Mouse (Mus musculus) brain, embryonic 14.5 days (tissue): Measurements from ENCODE around the gene Med25. TPM values are rescaled to one million over a fixed set of nuclear protein-coding genes. Genes with fewer than 3 reads are reported as not detected.

Source experiments
- DNase-seq: peaks from one replicate; pipeline ENCODE4 v3.0.0-alpha.2; 2011; ENCODE audit warnings: low read depth
- CTCF ChIP-seq: fragments of 200-500 bp; IDR thresholded peaks from 2 replicates; pipeline ENCODE4 v1.5.1; 2012; ENCODE audit warnings: inconsistent platforms, mild to moderate bottlenecking, moderate library complexity, borderline replicate concordance; ENCODE audit not compliant: insufficient read depth, insufficient read length; ENCODE audit errors: extremely low read depth
- POLR2A ChIP-seq: fragments of 200-500 bp; IDR thresholded peaks from 2 replicates; pipeline ENCODE4 v1.6.1; 2012; ENCODE audit warnings: mild to moderate bottlenecking, inconsistent platforms, borderline replicate concordance; ENCODE audit not compliant: poor library complexity, insufficient read depth, insufficient read length, severe bottlenecking; ENCODE audit errors: extremely low read depth
- polyA plus RNA-seq: library from polyadenylated mRNA; depleted of rRNA; stranded (reverse); fragments of >200 nt; gene quantifications from 2 replicates; pipeline ENCODE4 v1.2.3, GENCODE M21; 2012

The Med25 gene
- polyA plus RNA-seq, 1 experiment, result 205 TPM

DNA sequence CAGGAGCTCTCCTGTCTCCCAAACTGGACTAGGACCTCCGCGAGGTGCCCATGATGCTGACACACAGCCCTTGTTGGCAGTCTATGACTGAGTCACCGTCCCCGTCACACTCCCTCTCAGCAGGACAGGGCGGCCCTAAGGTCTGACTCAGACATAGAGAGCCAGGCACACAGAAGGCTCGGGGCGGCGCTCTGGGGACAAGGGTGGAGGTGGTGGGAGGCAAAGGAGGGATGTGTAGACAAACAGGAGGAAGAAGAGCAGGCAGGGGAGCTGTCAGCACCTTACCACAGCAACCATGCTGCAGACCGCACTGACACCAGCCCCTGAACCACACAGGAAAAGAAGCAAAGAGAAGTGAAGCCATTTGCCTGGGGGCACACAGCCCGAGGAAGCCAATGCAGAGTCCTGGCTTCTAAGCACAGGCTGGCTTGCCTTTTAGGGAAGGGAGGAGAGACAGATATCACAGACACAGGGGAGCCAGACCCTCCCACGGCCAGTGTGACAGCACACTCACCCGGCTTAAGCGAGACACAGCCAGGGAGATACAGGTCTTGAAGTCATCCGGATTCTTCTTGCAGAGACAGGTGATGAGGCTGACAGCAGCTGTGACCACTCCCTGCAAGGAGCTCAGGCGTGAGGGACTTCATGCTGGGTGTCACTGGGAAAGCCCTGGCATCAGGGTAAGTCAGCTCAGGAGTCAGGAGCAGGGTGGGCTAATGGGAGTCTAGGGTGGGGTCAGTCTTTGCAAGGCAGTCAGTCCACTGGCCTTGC, 16.4 kb upstream of the Med25 start:
- no peak for DNase-seq
- TF ChIP-seq CTCF (no peak), POLR2A (no peak)

GRCm38 (mm10) chr7:44905430-44905829, 12.9 kb upstream of the Med25 start:
- TF ChIP-seq POLR2A, result no peak
- TF ChIP-seq CTCF, result no peak
- DNase-seq, result no peak

DNA sequence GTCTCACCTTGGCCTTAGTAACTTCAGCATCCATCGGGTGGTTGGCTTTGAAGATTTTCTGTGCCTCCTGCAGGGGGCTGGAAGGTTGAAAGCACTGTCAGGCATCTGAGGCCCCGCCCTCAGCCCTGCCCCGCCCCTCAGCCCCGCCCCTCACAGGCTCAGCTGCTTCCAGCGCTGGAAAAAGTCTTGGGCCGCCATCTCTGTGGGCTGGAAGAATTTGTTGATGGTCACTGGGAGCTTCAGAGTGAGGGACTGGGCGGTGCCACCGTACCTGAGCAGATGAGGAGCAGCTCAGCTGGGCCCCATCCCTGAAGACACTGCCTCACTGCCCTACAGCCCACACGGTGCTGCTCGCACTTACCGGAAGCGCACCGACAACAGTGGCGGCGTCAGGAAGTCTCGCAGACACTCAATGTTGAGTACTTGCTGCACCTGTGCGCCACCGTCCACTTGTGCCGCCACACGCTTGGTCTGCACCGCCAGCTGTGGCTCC, 8.8 kb upstream of the Med25 start:
- TF ChIP-seq POLR2A (no peak), CTCF (peak; percentile 38; the same call in 1 of the 2 replicates)
- peak; percentile 76 for DNase-seq

DNA sequence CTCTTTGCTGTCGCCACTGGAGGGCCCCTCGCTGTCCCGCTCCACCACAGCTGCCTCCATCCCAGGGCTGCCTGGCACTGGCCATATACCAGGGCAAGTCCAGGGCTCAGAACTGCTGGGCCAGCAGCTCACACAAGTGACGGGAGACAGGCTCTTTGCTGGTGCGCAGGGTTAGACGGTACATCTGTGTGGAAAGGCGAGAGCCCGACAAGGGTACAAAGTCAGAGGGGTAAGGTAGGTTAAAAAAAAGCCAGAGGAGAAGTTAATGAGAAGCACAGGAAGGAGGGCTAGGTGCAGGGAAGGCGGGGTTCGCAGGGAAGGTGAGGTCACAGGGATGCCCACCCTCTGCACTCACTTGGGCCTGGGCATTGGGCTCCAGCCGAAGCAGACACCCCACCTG, 8.1 kb upstream of the Med25 start:
- DNase-seq, result no peak

DNA sequence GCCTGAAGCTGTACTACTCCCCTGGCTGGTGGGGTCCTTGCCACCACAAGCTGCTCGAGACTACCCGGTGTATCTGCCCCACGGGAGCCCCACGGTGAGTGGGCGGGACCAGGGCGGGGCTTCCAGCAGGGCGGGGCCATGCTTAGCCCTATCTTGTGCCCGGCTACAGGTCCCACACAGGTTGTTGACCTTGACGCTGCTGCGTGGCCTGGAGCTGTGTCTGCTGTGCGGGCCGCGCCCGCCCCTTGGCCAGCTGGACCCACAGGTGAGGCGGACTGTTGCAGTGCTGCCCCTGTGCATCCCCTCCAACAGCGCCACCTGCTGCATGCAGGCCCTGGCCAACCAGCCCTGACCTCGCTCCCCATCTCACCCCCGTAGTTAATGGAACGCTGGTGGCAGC, 6.1 kb upstream of the Med25 start:
- no peak for DNase-seq
- TF ChIP-seq CTCF (peak; percentile 11; the same call in 1 of the 2 replicates), POLR2A (no peak)

More for the DNA sequence above, 8.1 kb upstream of the Med25 start:
- TF ChIP-seq CTCF (no peak), POLR2A (no peak)

DNA sequence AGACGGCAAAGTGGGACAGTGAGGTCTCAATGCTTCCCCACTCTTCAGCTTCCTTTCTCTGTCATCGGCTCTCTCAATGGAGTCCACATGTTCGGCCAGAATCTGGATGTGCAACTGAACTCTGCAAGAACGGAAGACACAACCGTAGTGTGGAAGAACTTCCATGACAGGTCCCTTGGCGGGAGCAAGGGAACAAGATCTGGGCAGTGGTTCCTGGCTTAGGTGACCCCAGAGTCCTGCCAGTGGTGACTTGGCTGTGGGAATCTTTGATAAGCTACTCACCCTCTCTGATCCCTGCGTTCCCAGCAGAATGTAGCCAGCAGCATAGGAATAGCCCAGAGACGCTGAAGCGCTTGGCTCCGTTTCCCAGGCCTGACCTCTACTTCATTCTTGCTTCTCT, 4.0 kb upstream of the Med25 start:
- no peak for DNase-seq
- TF ChIP-seq POLR2A (no peak), CTCF (no peak)

DNA sequence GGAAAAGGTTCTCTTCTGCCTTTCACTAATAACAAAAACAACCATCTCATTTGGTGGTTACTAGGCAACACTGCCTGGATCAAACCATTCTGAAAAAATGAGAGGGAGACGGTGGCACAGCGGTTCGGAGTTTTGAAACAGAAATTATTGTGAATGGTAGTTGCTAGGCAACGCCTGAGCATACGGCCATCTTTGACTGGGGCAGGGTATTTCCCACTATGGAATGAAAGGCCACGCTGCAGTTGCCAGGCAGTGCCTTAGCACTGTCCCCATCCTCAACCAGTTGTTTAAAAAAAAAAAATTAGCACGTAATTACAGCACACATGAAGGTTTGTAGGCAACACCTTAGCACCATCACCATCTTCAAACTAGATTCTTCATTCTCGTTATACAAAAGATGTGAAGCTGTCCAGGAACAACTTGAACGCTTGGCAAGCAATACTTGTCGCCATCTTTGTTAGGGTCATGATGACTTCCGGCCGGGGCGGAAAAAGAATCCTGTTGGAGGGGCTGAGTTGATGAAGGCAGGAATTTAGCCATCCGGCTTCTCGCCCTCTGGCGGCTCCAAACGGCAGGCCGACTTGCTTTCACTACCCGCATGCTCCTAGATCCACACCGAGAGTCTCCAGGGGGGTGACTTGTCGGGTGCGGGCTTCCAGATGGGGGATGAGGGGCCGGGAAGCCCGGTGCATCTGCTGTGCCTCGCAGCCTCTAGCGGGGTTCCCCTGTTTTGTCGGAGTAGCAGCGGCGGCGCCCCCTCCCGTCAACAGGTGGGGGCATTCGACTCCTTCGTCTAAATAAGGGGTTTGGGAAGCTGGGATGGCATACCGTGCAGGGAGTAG, 3.3 kb upstream of the Med25 start, which contains the start of gene Fuz:
TSS of gene Fuz (plus strand) at position 487 of the 842 bp plus-strand sequence.
- DNase-seq, result peak; percentile 99
- TF ChIP-seq POLR2A, result 0 out of 2 replicates have a peak, but pooled peaks have one; percentile 12
- peak; percentile 74 for TF ChIP-seq CTCF

DNA sequence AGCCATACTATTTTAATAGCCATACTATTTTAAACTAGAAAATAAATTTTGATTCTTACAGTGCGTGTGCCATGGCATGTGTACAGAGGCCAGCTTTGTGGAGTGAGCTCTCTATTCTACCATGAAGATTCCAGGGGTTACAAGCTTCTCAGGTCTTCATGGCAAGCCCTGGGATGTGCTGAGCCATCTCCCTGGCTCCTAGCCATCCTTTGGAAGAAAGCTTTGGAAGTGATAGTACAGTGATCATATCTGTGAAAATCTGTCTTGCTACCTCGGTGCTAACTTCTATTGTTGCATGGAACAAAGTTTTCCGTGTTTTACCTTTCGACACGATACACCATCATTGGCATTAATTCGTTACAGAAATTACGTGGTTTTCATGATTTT, 2.7 kb upstream of the Med25 start:
- DNase-seq, result no peak

GRCm38 (mm10) chr7:44894175-44894574, 1.7 kb upstream of the Med25 start:
- TF ChIP-seq POLR2A (no peak), CTCF (no peak)

More for the DNA sequence above, 2.7 kb upstream of the Med25 start:
- TF ChIP-seq CTCF, result no peak
- TF ChIP-seq POLR2A, result no peak

GRCm38 (mm10) chr7:44893197-44893596, 685 bp upstream of the Med25 start:
- peak; percentile 91 for DNase-seq
- TF ChIP-seq CTCF (no peak), POLR2A (no peak)

More at GRCm38 (mm10) chr7:44894175-44894574, 1.7 kb upstream of the Med25 start:
- no peak for DNase-seq

DNA sequence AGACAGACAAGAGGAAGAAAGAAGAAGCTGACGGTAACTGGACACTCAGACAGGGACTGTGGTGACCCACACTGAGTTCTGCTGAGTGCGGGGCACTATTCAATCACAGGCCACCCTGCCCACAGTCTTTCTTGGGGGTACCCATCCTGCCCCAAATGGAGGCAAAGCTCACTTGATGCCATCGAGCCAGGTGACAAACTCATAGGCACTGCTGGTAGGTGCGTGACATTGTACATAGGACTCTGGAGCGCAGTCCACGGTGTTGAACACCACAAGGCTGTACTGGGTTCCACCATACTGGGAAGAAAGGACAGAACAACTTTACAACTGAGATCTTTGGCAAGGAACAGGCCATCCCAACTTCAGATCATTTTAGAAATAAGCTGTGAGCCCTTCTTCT, 901 bp downstream of the Med25 start:
- no peak for DNase-seq
- TF ChIP-seq POLR2A (no peak), CTCF (no peak)

DNA sequence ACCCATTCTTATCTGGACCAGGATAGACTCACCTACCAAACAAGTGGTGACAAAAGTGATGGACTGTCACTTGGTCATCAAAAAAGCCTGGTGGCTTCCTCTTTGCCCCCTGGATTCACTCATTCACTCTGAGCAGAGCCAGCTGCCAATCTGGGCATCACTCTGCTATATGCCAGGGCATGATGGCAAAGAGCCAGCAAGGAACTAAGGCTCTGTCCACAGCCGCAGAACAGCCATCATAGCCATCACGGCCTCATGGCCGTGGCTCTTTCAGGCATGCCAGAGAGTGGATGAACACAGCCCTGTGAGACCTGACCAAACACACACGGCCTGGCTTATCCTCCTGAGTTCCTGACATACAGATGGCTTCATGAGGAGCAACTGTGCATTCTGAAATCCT, 1.8 kb downstream of the Med25 start:
- DNase-seq, result peak; percentile 41
- no peak for TF ChIP-seq CTCF
- no peak for TF ChIP-seq POLR2A
